Mouse (Mus musculus) common myeloid progenitor, adult 5-6 weeks (primary cell): ENCODE results near the gene Pick1. TPM values are rescaled to one million over a fixed set of nuclear protein-coding genes. Genes with fewer than 3 reads are reported as not detected.
A peak's percentile ranks its signal among the peaks of the same experiment; 100 is the strongest.

Experiments used
- ATAC-seq: replicated peaks from 2 replicates; pipeline ENCODE4 v1.8.0; 2016; ENCODE audit warnings: low read depth, mild to moderate bottlenecking, moderate TSS enrichment, inconsistent platforms; ENCODE audit not compliant: poor library complexity, severe bottlenecking
- total RNA-seq: library from RNA; stranded (forward); fragments of 200-1000, 187-1606 nt; gene quantifications from 2 replicates; pipeline ENCODE4 v1.2.3, GENCODE M21; 2017

Pick1 gene
- total RNA-seq: 11.3 and 13.0 TPM in 2 replicates

GRCm38 (mm10) chr15:79229058-79229821 is at the start of gene Pick1, which contains the start of gene Gm49486:
Pick1 (plus strand) TSS chr15:79229173.
Gm49486 (plus strand) TSS chr15:79229391.
- peak; percentile 88 for ATAC-seq

DNA sequence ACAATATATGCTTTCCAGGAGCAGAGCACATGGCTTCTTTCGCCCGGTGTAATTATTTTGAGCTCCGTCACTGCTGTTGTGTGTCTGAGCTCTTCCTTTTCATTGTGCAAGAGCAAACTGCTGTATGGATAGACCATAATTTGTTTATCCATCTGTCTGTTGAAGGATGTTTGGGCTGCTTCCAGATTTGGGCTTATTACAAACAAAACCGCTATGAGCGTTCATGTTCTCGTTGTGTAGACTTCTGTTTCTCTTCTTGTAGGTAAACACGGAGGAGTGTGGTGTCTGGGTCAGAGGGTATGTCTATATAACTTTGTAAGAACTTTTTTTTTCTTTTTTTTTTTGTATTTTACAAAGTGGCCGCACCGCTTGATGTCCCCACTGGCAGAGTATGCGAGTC is 43.8 kb upstream of the Pick1 start:
- no peak for ATAC-seq

DNA sequence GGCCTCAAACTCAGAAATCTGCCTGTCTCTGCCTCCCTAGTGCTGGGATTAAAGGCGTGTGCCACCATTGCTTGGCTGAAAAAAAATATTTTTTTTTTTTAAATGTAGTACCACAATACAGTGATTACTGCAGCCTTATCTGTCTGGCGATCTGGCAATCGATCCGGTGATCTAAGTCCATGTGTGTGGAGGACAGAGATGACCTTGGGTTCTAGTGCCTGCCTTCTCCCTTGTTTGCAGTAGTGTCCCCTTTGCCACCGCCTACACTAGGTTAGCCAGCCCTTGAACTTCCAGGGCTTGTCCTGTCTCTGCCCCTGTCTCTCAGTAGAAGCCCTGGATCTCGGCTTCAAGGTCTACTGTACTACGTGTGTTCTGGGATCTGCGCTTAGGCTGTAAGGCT is 41.2 kb upstream of the Pick1 start:
- no peak for ATAC-seq

DNA sequence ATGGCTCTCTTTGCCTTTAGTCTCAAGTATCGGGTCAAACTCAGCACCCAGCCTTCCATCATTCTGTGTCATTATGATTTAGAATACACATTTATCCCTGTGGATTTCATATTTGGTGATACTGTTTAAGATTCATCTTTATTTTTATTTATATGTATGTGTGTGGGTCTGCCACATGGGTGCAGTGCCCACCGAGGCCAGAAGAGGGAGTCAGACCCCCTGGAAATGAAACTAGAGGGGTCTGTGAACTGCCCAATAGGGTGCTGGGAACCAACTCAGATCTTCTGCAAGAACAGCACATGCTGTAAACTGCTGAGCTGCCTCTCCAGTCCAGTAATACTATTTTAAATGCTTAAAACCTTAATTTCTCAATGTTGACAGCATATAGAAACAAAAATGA is 37.5 kb upstream of the Pick1 start:
- no peak for ATAC-seq

- no peak for ATAC-seq
These were observed 36.5 kb upstream of the Pick1 start for GRCm38 (mm10) chr15:79192450-79192849.

DNA sequence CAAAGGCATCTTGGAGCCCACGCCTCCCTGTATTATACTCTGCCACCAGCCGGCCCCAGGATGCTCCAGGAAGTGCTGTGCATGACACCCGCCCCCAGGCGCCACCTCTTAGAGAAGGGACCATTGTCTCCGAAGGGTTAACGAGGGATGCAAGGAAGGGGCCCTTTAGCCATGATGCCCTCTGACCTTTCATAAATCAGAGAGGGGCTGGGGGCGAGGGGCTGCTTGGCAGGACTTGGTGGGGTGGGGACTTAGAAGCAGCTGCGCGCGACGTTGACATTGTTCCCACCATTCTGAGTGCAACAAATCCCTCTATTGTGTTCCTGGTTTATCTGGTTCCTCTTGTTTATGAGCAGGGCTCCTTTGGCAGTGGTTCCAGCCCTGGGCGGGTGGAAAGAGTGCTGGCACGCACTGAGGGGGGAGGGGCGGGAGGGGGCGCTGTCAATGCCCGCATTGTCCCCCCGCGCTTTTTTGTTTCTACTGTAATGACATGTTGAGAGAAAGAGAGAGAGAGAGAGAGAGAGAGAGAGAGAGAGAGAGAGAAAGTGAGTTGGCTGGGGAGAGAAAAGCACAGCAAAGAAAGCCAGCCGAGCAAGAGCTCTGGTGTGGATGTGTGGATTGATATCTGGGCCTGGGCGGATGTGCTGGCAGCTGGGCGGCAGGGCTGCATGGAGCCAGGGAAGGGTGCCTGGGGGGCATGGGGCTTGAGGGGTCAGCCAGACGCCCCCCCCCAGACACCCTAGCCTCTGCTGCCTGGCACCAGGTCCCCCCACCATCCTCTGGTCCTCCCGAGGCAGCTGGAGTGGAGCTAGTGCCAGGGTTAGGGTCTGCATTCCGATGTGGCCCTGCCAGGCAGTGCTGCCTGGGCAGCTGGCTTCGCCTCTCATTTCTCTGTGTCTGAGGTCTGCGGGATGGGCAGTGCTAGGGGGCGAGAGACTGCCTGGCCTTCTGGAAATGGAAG is 35.8 kb upstream of the Pick1 start:
- ATAC-seq: no peak

DNA sequence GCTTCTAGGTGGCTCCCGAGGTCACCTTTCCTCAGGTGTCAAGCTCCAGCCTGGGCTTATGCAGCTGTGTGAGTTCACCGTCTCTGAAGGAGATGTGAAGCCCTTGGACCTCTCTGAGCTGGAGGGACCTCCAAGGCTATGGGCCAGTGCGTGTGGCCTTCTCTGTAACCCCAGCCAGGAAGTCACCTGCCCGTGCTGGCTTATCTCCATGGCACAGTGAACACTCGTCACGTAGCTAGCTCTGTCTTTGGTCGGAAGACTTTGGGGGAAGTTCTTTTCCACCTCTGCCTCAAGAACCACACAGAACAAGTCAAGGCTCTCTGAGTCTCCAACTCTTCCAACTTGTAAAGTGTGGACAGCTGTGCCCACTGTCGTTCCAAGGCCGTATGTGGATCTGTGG is 34.9 kb upstream of the Pick1 start:
- ATAC-seq: 0 out of 2 replicates have a peak, but pooled peaks have one; percentile 18

DNA sequence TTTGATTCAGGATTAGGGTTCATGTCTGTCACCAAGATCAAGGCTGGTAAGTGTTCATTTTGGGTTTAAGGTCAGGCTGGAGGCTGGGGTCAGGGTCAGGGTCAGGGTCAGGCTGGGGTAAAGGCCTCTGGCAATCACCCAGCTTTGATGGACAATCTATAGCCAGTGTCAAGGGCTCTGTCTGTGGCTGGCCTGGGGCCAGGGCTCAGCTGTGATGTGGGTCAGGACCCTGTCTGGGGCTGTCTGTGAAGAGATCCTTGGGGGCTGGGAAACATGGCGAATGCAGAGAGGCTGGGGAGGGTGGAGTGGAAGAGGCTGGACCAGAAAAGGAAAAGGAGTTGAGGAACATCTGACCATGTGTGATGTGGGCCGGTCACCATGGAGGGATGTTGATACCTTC is 34.0 kb upstream of the Pick1 start:
- no peak for ATAC-seq

DNA sequence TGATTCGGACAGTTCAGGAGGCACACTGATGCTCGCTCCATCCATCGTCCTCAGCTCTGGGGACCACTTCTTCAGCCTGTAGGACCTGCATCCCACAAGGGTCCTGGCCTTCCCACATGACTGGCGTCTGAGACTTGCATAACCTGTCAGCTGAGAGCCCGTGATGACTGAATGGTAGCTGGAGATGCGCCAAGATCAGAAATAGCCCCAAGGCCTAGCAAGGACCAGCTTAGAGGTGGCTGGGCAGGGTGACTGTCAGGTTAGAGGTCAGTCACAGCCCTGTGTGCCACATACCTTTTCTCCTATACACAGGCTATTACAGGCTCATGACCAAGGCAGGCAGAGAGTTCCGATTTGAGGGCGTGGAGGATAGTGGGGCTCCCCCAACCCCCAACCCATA is 33.5 kb upstream of the Pick1 start:
- ATAC-seq: no peak

- no peak for ATAC-seq
These were observed 29.5 kb upstream of the Pick1 start for GRCm38 (mm10) chr15:79199390-79199976.

DNA sequence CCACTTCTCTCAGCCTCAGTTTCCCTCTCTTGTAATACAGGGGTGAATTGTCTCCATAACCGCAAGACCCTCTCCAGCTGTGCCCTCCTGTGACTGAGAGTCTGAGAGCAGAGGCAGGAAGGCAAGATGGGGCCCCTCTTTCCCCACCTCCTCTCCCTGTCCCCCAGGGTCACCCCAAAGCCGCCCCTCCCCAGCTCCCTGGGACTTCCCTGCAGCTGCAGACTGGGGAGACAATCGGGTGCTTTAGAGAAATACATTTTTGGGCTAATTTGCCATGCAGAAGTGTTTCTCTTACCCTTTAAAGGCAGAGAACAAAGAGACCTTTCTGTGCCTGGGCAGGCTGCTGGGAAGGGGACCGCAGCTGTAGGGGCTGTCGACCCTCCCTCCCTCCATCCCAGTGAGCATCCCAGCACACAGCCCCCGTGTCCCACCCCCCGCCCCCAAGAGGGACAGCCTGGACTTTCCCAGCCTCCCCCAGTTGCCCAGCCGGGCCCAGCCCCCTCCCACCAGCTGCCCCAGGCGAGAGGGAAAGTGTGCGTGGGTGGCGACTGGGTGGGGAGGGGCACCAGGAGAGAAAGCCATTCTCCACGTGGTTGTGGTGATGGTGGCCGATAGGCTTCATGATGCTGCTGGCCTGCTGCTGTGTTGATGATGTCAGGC is 27.4 kb upstream of the Pick1 start:
- no peak for ATAC-seq

DNA sequence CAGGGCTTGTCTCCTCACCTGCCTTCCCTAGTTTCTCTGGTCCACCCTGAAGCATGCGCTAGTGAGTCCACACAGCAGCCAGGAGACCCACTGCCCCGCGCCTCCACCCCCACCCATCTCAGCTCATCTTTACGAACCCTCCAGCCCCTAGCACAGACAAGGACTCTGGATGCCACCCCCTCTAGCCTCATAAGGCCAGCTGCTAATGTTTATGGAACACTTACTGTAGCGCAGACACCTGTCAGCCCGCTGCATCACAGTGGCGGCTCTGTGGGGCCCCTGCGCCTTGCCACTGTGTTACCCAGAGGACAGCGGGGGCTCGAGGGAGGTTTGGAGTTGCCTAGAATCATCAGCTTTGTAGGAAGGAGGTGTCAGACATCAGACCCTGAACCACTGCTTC is 26.4 kb upstream of the Pick1 start:
- ATAC-seq: no peak

GRCm38 (mm10) chr15:79208211-79208610 is 20.8 kb upstream of the Pick1 start:
- ATAC-seq: no peak

- peak; percentile 96 for ATAC-seq
These were observed 20.1 kb upstream of the Pick1 start for GRCm38 (mm10) chr15:79208758-79209439.

DNA sequence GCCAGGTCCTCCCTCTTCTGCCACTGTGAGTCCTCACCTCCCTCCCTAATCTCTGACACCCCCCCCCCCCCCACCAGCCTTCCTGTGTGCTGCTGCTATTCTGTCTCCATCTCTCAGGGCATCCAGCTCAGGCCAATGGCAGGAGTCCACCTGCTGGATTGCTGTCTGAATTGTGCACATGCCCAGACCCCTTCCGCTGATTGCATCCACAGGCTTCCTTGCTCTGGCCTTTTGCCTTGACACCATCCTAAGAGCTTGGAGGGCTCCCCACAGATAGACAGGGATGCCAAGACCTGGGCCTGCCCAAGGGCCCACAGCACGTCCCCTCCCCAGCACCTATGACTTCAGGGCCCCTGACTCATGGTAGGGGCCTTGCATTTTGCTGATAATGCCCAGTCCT is 18.6 kb upstream of the Pick1 start:
- no peak for ATAC-seq

- ATAC-seq: no peak
These were observed 16.1 kb upstream of the Pick1 start for GRCm38 (mm10) chr15:79212750-79213446.

DNA sequence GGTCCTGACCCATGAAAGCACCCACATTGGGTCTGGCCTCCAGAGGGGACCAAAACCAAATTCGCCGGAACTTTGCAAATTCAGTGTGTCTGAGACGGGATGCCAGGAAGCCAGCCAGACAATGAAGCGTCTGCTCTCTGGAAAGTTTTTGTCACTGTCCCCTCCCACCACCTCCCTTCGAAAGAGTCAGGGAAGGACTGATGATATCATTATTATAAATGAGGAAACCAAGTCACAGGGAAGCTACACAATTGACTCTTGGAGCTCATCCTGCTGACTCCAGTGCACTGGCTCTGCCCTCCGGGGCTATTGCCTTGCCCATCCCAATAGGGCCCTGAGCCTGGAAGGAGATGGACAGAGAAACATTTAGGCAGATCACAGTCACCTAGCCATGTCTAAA is 15.4 kb upstream of the Pick1 start:
- ATAC-seq: no peak

DNA sequence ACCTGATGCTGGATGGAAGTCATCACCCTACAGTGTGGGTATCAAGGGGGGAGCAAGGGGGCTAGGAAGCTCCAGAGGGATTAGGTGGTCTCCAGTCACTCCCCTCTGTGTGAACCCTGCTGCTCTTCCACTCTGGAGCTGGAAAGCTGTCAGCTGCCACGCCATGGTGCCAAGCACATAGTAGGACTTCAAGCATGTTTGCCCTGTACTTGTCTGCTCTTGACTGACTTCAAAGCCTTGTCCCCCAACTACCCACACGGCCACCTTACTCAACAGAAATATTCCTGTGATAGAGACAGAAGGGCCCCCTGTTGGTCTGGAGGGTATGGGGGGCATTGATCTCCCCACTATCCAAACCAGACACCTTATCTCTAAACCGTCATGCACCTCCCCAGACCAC is 12.8 kb upstream of the Pick1 start:
- no peak for ATAC-seq

DNA sequence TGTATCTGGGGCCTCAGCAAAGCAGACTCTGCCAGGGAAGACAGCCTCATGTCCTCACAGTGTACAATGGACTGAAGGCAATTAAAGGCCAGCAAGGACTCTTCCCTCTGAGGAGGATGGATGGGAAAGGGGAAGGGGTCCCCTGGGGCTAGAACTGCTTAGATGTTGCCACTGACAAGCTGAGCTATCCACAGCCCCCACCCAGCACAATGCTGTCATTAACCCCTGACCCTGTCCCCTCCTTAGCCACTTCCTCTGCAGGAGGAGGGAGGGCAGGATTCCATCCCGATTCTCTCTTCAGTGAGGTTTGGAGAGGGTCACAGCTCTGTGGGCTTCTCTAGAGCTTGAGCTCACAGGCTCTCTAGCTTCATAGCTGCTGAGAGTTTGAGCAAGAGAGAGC is 9.4 kb upstream of the Pick1 start:
- no peak for ATAC-seq
